Mouse (Mus musculus): Measurements from ENCODE around the gene Tbkbp1.

Gene Tbkbp1

GRCm38 (mm10) chr11:97126645-97127468, 24.4 kb downstream of the Tbkbp1 start:
- DNase-seq: peak; percentile 54 to 68

- peak in 1 of 2 experiments; percentile 15 for DNase-seq
Observed at GRCm38 (mm10) chr11:97124266-97125036, 26.8 kb downstream of the Tbkbp1 start.

- peak in 1 of 2 experiments; percentile 16 for DNase-seq
Observed at GRCm38 (mm10) chr11:97123282-97123890, 27.9 kb downstream of the Tbkbp1 start.

- DNase-seq: peak in 1 of 2 experiments; percentile 12
Observed at GRCm38 (mm10) chr11:97120641-97121040, 30.7 kb downstream of the Tbkbp1 start.

GRCm38 (mm10) chr11:97120221-97120620, 31.1 kb downstream of the Tbkbp1 start:
- peak in 1 of 2 experiments; percentile 20 for DNase-seq

GRCm38 (mm10) chr11:97115797-97116196, 35.5 kb downstream of the Tbkbp1 start:
- DNase-seq: no peak

GRCm38 (mm10) chr11:97114671-97115601, 36.4 kb downstream of the Tbkbp1 start, which contains the start of gene Tbx21:
TSS of gene Tbx21 (minus strand) at chr11:97115331.
- DNase-seq: no peak

GRCm38 (mm10) chr11:97112519-97113125, 38.7 kb downstream of the Tbkbp1 start:
- DNase-seq: no peak

- no peak for DNase-seq
Observed at GRCm38 (mm10) chr11:97108976-97109375, 42.3 kb downstream of the Tbkbp1 start.

GRCm38 (mm10) chr11:97104091-97104483, 47.2 kb downstream of the Tbkbp1 start:
- DNase-seq: no peak

GRCm38 (mm10) chr11:97103163-97104090, 47.9 kb downstream of the Tbkbp1 start:
- DNase-seq: no peak

GRCm38 (mm10) chr11:97101722-97102121, 49.6 kb downstream of the Tbkbp1 start:
- DNase-seq: peak; percentile 68 to 83

GRCm38 (mm10) chr11:97098791-97099190, 52.5 kb downstream of the Tbkbp1 start:
- DNase-seq: peak in 1 of 2 experiments; percentile 42

- DNase-seq: no peak
Observed at GRCm38 (mm10) chr11:97094600-97094999, 56.7 kb downstream of the Tbkbp1 start.

- no peak for DNase-seq
Observed at GRCm38 (mm10) chr11:97086365-97086764, 64.9 kb downstream of the Tbkbp1 start.

Measured in lung, postnatal 4 days (tissue).